ENCODE assay signal across 10 mouse cellular contexts in the genomic region with DNA sequence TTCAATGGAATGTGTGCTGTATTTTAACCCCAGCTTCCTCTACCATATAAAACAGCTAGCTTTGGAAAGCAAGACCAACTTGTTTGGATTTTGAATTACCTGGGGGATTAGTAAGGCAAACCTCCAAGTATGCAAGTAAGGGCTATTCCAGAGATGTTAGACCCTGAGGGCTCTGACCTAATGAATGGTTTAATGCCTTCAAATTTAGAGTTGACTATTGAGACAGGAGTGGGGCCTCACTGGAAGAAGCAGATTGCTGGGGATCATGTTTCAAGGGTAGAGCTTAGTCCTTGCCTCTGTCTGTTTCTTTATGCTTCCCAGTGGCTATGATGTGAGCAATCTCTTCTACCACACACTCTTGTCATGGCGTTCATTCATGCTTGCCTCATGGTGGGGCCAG.
"Had no signal": no experiment of that assay in that cellular context is flagged by ENCODE, and none has a peak within 500 bp of the region (broad histone marks: within the 10 kb centered on the region; RNA-seq: fewer than 3 reads in every experiment).

No protein-coding gene starts in this region.

- DNase-seq: kidney, adult 8-10 months; kidney, postnatal 25 days; lung, adult 18-20 months; lung, postnatal 36 days; right cerebral cortex, adult 18-20 months; right cerebral cortex, postnatal 25 days; thymus, postnatal 36 days had no signal

- H3K27me3 ChIP-seq: midbrain, embryonic 13.5 days had no signal

- H3K4me3 ChIP-seq: midbrain, embryonic 13.5 days had no signal

- H3K9me3 ChIP-seq: midbrain, embryonic 13.5 days had no signal

- H3K36me3 ChIP-seq: midbrain, embryonic 13.5 days had no signal

- H3K9ac ChIP-seq: liver, embryonic 14.5 days; midbrain, embryonic 13.5 days had no signal

- H3K27ac ChIP-seq: liver, embryonic 14.5 days; midbrain, embryonic 13.5 days had no signal

- H3K4me2 ChIP-seq: midbrain, embryonic 13.5 days had no signal

- ATAC-seq: lung, postnatal 0 days; midbrain, embryonic 13.5 days had no signal
